In genomic region chr2:153045884-153046299, GRCm38 (mm10) we compare ENCODE assay signal across 9 mouse cellular contexts. TPM values are rescaled to one million over a fixed set of nuclear protein-coding genes. Genes with fewer than 3 reads are reported as not detected.
DNase-seq lines count a peak whose midpoint lies in the region; ATAC-seq lines count a peak whose summit lies in the region.
"Had no signal": no experiment of that assay in that cellular context is flagged by ENCODE, and none has a peak within 500 bp of the region (broad histone marks: within the 10 kb centered on the region; RNA-seq: fewer than 3 reads in every experiment).

No protein-coding gene starts in this region.

- 0 out of 2 replicates have a peak, but pooled peaks cover 3% of the 10 kb centered on the region for H3K4me1 ChIP-seq in hindbrain, embryonic 11.5 days (replicated peaks; ENCODE audit: control insufficient read depth, insufficient read depth, low read length)
- peaks cover 11% of the 10 kb centered on the region; the same call in 1 of the 2 replicates for H3K4me1 ChIP-seq in hindbrain, embryonic 10.5 days (replicated peaks)
- peaks cover 63% of the 10 kb centered on the region for H3K4me1 ChIP-seq in forebrain, embryonic 16.5 days (replicated peaks; ENCODE audit: control insufficient read depth, insufficient read depth, low read length)

- intact Hi-C loops in left cerebral cortex, postnatal 4 days (cut with DNase I), result no loop called here

- H3K4me3 ChIP-seq in hindbrain, embryonic 11.5 days (ENCODE audit: low read depth, low read length), result no peak overlapping the region
- H3K4me3 ChIP-seq in hindbrain, embryonic 10.5 days, result no peak overlapping the region
- no peak overlapping the region for H3K4me3 ChIP-seq in forebrain, embryonic 16.5 days (replicated peaks; ENCODE audit: low read length)
- H3K4me3 ChIP-seq: myocyte had no signal

- H3K9me3 ChIP-seq in hindbrain, embryonic 11.5 days (ENCODE audit: control insufficient read depth, low read length), result no peaks in the 10 kb centered on the region
- H3K9me3 ChIP-seq in hindbrain, embryonic 10.5 days, result no peaks in the 10 kb centered on the region
- H3K9me3 ChIP-seq in forebrain, embryonic 16.5 days (ENCODE audit: control insufficient read depth, low read length), result no peaks in the 10 kb centered on the region

- H3K9ac ChIP-seq in hindbrain, embryonic 11.5 days (ENCODE audit: low read depth, low read length), result no peak overlapping the region
- no peak overlapping the region for H3K9ac ChIP-seq in forebrain, embryonic 16.5 days (replicated peaks; ENCODE audit: low read depth, low read length)

- DNase-seq in hindbrain, embryonic 11.5 days (ENCODE audit: low spot score), result no peak
- no peak for DNase-seq in hindbrain, embryonic 10.5 days (ENCODE audit: low spot score)
- DNase-seq in Muller cell, postnatal 12 days (ENCODE audit: inconsistent ontology term), result peak; percentile 1
- DNase-seq in left cerebral cortex, postnatal 4 days, result peak; percentile 92
- no peak for DNase-seq in ovary, postnatal 14 days (ENCODE audit: low spot score)
- no peak for DNase-seq in B cell, adult 2 months
- DNase-seq in adrenal gland, postnatal 10 days, result no peak

- 48% methylated on average over 8 of the region's 8 CpGs for WGBS in hindbrain, embryonic 11.5 days
- 49% methylated on average over 8 of the region's 8 CpGs for WGBS in hindbrain, embryonic 10.5 days
- WGBS in forebrain, embryonic 16.5 days, result 19% methylated on average over 8 of the region's 8 CpGs

- H3K36me3 ChIP-seq in hindbrain, embryonic 11.5 days (ENCODE audit: control insufficient read depth, insufficient read depth, low read length), result no peaks in the 10 kb centered on the region
- H3K36me3 ChIP-seq in hindbrain, embryonic 10.5 days, result no peaks in the 10 kb centered on the region
- no peaks in the 10 kb centered on the region for H3K36me3 ChIP-seq in forebrain, embryonic 16.5 days (ENCODE audit: control insufficient read depth, insufficient read depth)

- 0 out of 2 replicates have a peak, but pooled peaks cover 2% of the 10 kb centered on the region for H3K27me3 ChIP-seq in hindbrain, embryonic 11.5 days (ENCODE audit: control insufficient read depth, insufficient read depth, low read length)
- H3K27me3 ChIP-seq in hindbrain, embryonic 10.5 days (ENCODE audit: insufficient read depth, poor library complexity, severe bottlenecking), result peaks cover 14% of the 10 kb centered on the region
- no peaks in the 10 kb centered on the region for H3K27me3 ChIP-seq in forebrain, embryonic 16.5 days (replicated peaks; ENCODE audit: control insufficient read depth, insufficient read depth, low read length)

- no peak for ATAC-seq in hindbrain, embryonic 11.5 days (ENCODE audit: low FRiP score)
- peak; percentile 68 for ATAC-seq in forebrain, embryonic 16.5 days

- H3K27ac ChIP-seq in hindbrain, embryonic 11.5 days (ENCODE audit: low read depth, low read length), result peak overlapping the region; percentile 58; the same call in 1 of the 2 replicates
- H3K27ac ChIP-seq in hindbrain, embryonic 10.5 days, result no peak overlapping the region
- H3K27ac ChIP-seq in forebrain, embryonic 16.5 days (ENCODE audit: low read length), result peak overlapping the region; percentile 92

- H3K4me2 ChIP-seq in hindbrain, embryonic 11.5 days (replicated peaks; ENCODE audit: low read depth, low read length), result no peak overlapping the region
- no peak overlapping the region for H3K4me2 ChIP-seq in forebrain, embryonic 16.5 days (ENCODE audit: low read length)

RNA-seq across cellular contexts. Expression of gene Xkr7, which starts 14.2 kb away (rescaled TPM):
- 0.45 and 0.81 TPM in 2 replicates for polyA plus RNA-seq in hindbrain, embryonic 11.5 days (2014; fragmentation: Nextera tagmentation; extraction: Ambion mirVana)
- polyA plus RNA-seq in hindbrain, embryonic 10.5 days (2016; fragmentation: Nextera tagmentation; extraction: Ambion mirVana), result 0.73 and 1.1 TPM in 2 replicates
- polyA plus RNA-seq in forebrain, embryonic 16.5 days (2015; fragmentation: Nextera tagmentation; extraction: Ambion mirVana), result 1.6 and 2.0 TPM in 2 replicates
- total RNA-seq in left cerebral cortex, postnatal 4 days (2021), result 10 to 100 TPM; 23.2 to 23.4 TPM
- total RNA-seq in adrenal gland, postnatal 10 days (2021), result 1 to 10 TPM; 1.3 to 1.5 TPM
- polyA plus RNA-seq: myocyte had no signal

RNA-seq across cellular contexts. Expression of gene Ccm2l, which starts 19.9 kb away (rescaled TPM):
- 2.1 and 2.2 TPM in 2 replicates for polyA plus RNA-seq in hindbrain, embryonic 11.5 days (2014; fragmentation: Nextera tagmentation; extraction: Ambion mirVana)
- 1.3 and 1.8 TPM in 2 replicates for polyA plus RNA-seq in hindbrain, embryonic 10.5 days (2016; fragmentation: Nextera tagmentation; extraction: Ambion mirVana)
- polyA plus RNA-seq in forebrain, embryonic 16.5 days (2015; fragmentation: Nextera tagmentation; extraction: Ambion mirVana), result 0.85 and 0.94 TPM in 2 replicates
- total RNA-seq in left cerebral cortex, postnatal 4 days (2021), result 1 to 10 TPM; 3.0 to 4.7 TPM
- total RNA-seq in adrenal gland, postnatal 10 days (2021), result 10 to 100 TPM; 15.8 to 23.7 TPM
- polyA plus RNA-seq: myocyte had no signal

RNA-seq across cellular contexts. Expression of gene Pdrg1, which starts 30.7 kb away (rescaled TPM):
- 71.1 and 96.5 TPM in 2 replicates for polyA plus RNA-seq in hindbrain, embryonic 11.5 days (2014; fragmentation: Nextera tagmentation; extraction: Ambion mirVana)
- polyA plus RNA-seq in hindbrain, embryonic 10.5 days (2016; fragmentation: Nextera tagmentation; extraction: Ambion mirVana), result 110 and 120 TPM in 2 replicates
- polyA plus RNA-seq in forebrain, embryonic 16.5 days (2015; fragmentation: Nextera tagmentation; extraction: Ambion mirVana), result 187 and 204 TPM in 2 replicates
- 10 to 100 TPM; 91.7 to 92.5 TPM for total RNA-seq in left cerebral cortex, postnatal 4 days (2021)
- 10 to 100 TPM; 88.4 to 94.3 TPM for total RNA-seq in adrenal gland, postnatal 10 days (2021)

Comparison
In these comparisons a context has a peak if more than half of its experiments do, and no peak if none do; other contexts are left out.
1. DNase-seq: peak in Muller cell, postnatal 12 days (single experiment) and left cerebral cortex, postnatal 4 days (single experiment); none in hindbrain, embryonic 11.5 days (single experiment), hindbrain, embryonic 10.5 days (single experiment), ovary, postnatal 14 days (single experiment), B cell, adult 2 months (0 of 2) and adrenal gland, postnatal 10 days (single experiment).